Mouse (Mus musculus) T-cell, adult 2 months (primary cell): Measurements from ENCODE around the gene Cntn2.

Experiments
- DNase-seq: peaks from one replicate; pipeline ENCODE4 v3.0.0; 2022; ENCODE audit warnings: low spot score

Gene Cntn2

GRCm38 (mm10) chr1:132542762-132543306 is at the start of gene Cntn2:
Gene Cntn2 (minus strand): TSS chr1:132543256.
- DNase-seq: no peak

- no peak for DNase-seq
Observed at GRCm38 (mm10) chr1:132592145-132592544, 49.1 kb upstream of the Cntn2 start.

GRCm38 (mm10) chr1:132591399-132591930 is 48.4 kb upstream of the Cntn2 start:
- DNase-seq: no peak

DNA sequence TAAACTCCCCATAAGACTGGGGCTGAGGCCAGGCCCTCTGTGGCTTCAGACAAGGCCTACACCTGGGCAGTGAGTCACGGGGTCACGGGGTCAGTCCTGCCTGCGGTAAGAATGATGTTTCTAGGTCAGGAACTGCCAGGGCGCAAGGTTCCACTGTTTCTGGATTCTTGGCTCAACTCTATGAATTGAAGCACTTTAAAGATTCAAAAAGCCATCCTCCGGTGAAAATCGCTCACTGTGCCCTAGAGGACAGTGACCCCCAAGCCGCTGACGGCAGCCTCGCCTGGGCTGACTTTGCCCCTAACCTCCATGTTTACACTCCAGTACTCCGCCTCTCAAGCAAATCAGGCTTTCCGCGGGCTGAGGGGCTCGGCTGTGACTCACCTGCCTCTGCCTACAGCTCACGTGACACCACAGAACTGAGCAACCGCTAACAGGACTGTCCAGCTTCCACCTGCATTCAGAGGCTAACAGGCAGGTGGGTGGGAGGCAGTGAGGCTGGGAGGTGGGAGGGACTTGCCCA is 43.7 kb upstream of the Cntn2 start:
- no peak for DNase-seq

DNA sequence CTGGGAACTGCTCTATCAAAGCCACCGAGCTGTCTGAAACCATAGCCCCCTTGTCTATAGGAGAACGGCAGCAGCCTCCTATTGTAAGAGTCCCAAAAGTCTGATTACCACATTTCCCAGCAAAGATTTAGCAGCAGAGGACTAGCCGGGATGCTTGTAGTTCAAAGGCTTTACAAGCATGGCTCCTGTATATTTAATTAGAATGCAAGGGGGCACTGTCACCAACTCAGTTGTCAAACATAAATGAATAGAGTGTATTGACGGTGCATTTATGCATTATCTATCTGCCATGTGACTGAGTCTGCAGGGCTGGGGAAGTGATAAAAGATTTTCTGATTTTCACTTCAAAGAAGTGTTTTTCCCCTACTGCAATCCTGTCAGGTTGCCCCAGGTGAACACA is 42.3 kb upstream of the Cntn2 start:
- DNase-seq: no peak

DNA sequence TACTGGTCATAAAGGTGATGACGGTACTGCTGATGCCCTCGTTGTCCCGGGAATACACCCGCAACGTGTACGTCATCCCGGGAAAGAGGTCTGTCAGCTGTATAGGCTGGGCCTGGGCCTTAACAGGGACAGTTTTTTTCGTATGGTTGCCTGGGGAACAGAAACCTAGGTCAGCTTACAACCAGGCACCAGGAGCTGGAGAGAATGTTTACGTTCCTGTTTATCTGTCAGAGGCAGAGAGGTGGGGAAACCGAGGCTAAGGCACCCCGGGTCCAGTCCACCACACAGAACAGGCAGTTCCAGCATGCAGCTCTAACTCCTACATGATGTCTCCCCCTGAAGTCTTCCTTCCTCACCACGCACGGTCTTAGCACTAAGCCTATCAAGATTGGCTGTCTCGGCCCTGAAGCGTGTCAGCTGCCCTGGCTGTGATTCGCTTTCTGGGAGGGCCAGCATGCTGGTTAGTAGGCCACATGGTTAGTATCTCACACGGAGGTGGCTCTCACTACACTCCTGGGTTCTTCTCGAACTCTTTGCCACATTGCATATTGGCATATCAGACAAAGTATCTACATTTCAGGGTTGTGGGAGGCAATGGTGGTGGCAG is 40.0 kb upstream of the Cntn2 start:
- DNase-seq: no peak

- no peak for DNase-seq
Observed at GRCm38 (mm10) chr1:132581845-132582839, 39.1 kb upstream of the Cntn2 start.

DNA sequence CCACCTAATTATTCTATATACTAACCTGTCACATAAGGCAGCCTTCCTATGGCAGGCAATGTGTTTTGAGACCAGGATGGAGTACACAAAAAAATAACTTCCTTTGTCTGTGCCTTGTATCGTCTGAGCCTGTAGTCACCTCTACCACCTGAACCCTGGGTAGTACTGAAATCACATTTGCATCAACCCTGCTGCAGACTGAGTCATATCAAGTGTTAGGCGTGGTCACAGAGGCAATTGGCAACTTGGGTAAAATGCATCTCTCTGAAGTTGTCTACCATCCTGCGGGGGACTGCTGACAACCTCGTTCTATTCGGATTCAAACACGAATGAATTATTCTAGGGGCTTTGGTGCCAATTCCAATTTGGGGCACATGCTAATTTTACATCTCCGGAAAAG is 37.0 kb upstream of the Cntn2 start:
- no peak for DNase-seq

DNA sequence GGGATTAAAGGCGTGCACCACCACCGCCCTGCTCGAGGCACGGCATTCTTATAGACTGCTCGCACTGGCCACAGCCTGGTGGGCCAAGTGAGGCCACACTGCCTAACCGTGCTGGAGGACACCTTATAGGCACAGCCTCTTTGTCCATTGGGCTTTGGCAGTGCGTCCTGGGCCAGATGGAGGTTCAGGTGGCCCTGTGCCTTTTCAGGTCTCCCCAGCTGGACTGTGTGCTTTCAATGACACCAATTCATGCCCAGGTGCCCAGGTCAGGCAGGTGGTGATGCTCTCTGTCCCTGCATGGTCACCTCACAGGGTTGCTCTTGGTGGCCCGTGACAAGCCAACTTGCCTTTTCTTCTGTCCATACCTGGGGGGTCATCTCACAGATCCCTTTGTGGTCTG is 33.8 kb upstream of the Cntn2 start:
- no peak for DNase-seq

DNA sequence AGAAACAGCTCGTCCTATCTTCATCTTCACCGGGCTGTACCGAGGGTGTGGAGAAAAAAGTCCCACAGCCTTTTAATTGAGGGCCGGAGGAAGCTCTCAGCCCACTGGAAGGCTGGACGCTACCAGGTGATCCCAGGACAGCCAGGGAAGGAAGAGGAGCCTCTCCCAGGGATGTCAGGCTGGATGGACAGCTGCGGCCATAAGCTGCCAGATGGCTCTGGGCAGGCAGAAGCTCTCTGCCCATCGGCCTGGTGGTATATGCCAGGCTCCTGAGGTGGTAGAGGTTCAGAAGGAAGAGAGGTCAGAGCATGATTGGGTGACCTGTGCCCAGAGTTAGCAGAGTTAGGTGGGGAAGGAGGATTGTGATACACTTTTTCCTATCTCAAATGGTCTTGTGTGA is 29.8 kb upstream of the Cntn2 start:
- no peak for DNase-seq

DNA sequence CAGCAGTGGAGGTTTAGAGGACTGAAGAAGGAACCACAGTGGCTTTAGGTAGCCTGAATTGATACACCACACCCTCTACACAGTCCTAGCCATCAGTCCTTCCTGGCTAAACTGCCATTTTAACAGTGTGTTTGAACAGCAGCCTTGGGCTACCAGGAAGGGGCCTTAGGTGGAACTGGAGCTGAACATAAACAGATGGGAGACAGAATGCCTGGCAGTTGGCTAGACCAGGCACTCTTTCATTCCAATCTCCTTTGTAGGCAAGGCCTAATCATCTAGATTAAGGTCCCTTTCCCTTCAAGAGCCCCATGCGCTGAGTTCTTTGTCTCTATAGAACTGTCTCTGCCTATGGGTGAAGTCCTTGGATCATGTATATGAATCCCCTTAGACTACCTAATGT is 28.6 kb upstream of the Cntn2 start:
- no peak for DNase-seq

DNA sequence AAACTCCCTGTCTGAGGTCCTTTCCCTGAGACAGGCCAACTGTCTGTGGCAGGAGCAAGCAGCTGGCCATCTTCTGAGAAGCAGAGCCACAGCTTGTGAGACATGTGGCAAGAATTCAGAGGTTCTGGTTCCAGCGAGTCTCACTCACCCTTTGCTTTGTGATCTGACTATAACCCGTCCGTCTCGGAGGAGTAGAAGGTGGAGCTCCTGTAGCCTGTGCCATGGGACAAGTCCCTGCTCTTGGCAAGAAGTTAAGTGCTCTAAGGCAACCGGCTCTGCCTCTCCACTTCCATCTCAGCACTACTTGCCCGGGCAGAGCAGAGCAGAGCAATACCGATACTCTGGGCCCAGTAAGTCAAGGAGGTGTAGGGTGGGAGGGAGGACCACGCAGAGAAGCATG is 27.9 kb upstream of the Cntn2 start:
- no peak for DNase-seq

GRCm38 (mm10) chr1:132570068-132570780 is 27.2 kb upstream of the Cntn2 start:
- no peak for DNase-seq

DNA sequence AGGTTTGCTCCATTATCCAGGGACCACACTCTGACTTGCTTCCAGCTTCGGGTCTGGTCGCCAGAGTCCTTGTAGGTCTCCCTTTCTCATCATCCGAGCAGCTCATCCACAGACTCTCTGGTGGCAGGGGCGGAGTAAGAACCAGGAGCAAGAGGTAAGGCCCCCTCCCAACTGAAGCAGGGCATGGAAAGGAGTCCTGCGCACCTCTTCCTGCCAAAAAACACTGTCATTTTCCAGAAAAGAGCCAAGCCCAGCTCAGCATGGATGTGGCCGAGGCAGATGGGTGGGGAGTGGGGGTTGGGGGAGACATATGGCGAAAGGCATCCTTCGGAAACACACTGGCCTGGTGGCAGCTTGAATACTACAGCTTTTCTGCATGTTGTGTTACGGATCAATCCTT is 26.5 kb upstream of the Cntn2 start:
- DNase-seq: no peak

GRCm38 (mm10) chr1:132567336-132568125 is 24.5 kb upstream of the Cntn2 start:
- no peak for DNase-seq

DNA sequence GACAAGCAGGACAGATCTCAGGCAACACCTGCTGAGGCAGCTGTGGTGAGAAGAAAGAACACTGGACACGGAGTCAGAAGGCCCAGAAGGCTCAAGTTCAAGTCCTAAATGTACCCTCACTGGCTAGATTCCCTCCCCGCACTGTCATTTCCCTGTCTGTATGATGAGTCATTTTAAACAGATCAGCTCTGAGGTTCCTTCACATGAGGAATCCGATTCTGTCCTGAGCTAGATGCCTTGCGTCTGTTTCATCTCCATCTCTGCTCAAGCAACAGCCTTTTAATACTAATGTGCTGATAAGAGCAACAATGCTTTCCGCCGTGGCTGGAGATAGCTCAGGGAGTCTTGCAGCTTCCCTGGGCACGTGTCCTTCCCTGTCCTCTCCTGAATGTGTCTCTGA is 22.7 kb upstream of the Cntn2 start:
- DNase-seq: no peak

- no peak for DNase-seq
Observed at GRCm38 (mm10) chr1:132564946-132565345, 21.9 kb upstream of the Cntn2 start.

DNA sequence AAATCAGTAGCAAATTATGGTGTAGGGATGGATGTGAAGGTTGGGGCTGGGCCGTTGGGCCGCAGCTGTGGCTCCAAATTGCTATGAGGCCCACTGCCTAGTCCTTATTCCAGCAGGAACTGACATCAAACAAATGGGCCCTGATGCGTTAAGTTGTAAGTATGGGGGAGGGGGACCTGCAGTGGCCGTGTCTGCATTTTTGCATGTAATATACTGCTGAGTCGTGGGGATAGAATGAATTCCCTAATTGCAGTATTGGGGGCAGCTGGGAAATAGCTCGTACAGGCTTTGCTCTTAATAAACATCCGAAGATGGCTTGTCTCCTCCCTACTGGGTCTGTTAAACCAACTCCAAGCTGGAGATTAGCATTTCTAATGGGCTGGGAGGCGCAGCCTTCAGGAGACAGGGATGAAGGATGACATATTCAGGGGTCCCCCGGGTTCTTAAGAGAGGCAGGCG is 19.3 kb upstream of the Cntn2 start:
- no peak for DNase-seq

DNA sequence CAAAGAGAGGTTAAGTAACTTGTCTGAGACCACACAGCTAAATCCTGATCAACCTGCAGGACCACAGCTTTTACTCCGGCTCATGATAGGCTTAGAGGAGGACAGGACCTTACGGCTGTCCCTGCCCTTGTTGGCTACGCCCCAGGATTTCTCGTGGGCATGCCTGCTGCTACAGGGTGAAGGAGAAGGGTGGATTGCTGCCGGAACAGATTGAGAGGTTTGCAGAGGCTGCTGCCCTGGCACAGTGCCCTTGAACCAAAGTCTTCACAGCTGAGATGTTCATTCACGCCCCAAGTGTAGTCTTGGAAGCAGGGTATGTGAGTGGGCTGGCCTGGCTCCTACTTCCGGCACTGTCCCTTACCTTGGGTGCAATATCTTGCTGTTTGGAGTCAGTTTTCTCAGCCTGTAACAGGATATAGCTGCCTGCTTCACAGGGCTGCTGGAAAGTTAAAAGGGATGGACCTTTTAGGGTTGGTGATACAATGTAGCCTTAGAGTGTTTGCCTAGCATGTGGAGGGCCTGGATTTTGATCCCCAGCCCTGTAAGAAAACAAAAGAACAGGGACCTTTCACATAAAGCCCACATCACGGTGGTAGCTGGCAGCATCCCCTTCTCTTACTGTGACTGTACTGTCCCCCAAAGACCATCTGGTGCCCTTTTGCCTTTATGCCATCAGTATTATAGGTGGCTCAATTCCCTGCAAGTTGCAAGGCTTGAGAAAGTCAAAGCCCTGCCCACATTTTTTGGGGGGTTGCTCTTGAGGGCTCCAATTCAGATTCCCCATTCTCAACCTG is 18.0 kb upstream of the Cntn2 start:
- no peak for DNase-seq

DNA sequence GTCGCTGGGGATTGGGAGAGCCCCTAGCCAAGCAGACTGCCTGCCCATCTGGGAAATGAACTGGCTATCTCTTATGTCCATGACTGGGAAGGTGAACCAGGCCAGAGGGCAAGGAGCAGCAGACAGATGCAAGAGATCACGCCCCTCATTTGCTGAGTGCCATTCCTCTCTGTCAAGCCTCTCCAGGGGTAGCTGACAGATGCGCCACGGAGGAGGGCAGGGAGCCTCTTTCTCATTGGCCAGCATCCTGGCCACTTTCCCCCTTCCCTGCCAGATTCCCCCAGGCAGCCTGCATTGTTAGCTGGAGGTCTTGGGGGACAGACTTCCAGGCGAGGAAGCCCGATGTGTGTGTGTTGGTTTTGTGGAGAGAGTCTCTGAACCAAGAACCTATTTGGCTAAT is 16.0 kb upstream of the Cntn2 start:
- no peak for DNase-seq
